Mouse (Mus musculus): ENCODE results near the gene Mre11a.
A peak's percentile ranks its signal among the peaks of the same experiment; 100 is the strongest.

Gene Mre11a

DNA sequence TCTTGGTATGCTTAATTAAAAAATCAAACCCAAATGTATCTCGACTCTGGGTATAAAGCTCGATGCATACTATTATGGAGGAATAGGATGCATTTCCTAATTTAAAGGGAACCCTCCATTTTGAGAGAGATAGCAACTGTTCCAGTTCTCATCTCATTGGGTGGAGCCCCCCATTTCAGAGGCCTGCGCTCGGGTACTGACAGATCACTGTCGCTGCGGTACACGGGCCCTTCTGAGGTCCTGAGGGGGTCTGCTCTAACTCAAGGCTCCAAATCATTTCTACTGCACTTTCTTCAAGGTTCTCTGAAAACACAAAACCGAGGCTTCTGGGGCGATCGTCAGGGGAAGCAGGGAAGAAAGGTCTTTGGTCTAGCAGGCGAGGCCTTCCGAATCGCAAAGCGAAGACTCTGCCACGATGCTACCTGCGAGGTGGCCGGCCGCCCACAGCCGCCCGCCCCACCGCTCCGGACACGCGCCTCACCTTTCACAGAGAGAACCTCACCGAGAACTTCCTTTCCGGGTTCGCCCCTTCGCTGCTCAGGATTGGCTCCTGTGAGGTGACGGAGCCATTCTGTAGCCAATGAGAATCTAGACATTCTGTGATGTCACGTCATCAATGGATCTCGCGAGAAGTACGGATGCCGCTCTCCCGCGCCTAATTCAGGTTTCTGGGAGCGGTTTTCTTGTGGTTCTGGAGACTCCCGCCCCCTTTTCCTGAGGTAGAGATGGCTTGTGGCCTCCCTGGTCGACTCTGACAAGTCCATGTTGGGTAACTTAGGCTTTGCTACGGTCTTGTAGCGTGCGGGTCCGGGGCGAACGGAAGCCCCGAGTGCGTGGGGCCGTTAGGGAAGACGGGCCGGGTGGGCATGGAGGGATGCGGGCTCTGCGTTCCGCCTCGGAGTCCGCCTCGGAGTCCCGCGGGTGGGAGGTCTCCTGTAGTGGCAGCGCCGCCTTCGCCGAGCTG, at the start of gene Mre11a, which contains the start of gene Ankrd49:
TSS of gene Mre11a (plus strand) at position 616 of the 964 bp plus-strand sequence.
TSS of gene Ankrd49 (minus strand) at position 818 of the 964 bp plus-strand sequence.
- DNase-seq = peak; percentile 90 to 94

DNA sequence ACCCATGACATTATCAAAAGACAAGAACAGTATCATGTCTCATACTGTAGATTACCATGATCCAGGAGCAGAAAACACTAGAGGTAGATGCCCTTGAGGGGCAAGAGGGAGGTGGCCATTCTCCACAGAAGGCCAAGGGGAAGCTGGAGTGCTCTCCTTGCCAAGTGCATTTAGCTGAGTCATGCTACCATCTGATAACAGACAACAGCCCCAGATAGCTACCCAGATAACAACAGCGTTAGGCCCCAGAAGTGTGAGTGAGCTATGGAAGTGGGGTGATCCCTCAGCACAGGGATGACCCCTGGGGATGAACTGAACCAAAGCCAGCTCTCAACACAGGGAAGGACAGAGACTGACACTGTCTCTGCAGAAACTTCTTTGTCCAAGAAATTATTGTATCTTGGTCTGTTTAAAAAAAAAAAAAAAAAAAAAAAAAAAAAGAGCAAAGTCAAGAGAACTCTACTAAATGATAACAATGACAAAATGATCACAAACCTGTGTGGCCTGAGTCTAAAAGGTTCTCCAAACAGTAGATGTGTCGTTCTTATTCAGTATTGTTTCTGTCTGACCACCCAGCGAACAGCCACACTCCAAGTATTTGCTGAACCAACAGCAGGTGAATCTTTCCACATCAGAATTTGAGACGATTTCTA, 44.8 kb upstream of the Mre11a start:
- no peak for DNase-seq

DNA sequence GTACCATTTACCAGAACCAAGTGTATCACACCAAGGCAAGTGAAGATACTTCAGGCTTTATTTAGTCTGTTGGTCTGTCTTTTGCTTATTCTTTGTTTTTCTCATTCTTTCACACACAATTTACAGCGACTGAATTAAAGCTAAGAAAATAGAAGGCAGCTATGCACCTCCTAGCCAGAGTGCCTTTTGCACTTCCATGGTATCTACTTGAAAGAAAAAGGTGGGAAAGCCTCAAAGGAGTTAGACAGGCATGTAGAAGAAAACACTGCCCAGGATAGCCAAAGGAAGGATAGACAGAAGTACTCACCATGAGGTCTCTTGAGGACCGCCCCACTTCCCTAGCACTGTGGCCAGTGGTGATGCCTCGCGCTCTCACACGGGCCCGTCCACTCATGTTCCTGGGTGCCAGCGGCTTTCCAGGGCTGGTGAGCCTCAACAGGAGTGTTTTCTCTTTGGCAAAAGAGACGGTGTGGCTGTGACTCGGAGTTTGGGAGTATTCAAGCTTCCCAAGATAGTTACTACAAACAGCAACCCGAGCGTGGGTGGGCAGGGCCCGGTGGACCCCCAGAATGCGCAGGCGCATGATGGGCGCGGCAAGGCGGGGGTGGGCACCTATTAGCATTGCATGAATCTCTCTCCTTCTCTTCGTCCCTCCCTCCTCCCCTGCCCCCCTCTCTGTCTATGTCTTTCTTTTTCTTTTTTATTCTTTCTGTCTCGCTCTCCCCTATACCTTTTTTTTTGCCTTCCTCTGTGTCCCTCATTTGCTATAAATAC, 44.1 kb upstream of the Mre11a start, which contains the start of gene Piwil4:
TSS of gene Piwil4 (minus strand) at position 583 of the 774 bp plus-strand sequence.
- no peak for DNase-seq

DNA sequence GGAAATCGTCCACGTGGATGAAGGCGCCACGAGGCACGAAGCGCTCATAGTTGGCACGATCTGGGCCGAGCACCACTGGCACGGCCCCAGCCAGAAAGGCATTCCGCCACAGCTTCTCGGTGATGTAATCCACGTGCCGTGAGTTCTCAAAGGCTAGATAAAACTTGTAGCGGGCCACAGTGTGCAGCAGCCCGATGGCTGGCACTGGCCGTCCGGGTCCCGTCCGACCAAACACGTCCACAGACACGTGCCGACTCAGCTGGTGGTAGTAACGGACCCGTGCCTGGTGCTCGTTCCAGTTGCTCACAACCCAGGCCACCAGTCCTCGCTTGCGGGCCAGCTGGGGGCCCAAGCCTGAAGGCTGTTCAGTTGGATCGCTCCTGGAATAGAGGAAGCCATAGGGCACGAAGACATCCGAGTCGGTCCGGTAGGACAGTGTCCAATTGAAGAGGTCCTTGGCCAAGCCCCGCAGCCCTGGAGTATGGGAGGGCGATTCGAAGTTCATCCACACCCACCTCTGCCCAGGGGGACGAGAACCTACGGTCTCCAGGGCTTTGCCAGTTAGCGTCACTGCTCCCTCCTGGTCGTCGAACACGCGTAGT, 33.5 kb upstream of the Mre11a start:
- peak in 1 of 2 experiments; percentile 5 for DNase-seq

DNA sequence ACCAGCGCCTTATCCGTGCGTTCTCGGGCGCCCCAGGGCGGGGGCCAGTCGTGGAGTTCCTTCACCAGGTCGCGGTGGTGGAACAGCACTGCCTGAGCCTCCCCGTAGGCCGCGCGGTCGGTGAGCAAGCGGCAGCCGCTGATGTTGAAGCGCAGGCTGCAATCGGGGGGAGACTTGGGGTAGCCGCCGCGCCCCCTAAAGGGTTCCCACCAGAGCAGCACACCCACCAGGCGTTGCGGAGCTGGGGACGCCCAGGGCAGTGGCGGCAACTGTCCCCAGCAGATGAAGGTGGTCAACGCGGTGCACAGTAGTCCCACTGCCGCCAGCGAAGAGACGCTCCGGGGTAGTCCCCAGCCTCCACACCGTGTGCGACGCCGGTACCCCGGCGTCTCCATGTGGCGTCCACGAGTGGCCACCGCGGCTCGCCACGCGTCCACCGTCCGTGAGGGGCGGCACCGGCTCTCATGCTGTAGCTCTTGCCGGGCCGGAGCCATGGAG, 32.9 kb upstream of the Mre11a start:
- DNase-seq = peak; percentile 47 to 64

DNA sequence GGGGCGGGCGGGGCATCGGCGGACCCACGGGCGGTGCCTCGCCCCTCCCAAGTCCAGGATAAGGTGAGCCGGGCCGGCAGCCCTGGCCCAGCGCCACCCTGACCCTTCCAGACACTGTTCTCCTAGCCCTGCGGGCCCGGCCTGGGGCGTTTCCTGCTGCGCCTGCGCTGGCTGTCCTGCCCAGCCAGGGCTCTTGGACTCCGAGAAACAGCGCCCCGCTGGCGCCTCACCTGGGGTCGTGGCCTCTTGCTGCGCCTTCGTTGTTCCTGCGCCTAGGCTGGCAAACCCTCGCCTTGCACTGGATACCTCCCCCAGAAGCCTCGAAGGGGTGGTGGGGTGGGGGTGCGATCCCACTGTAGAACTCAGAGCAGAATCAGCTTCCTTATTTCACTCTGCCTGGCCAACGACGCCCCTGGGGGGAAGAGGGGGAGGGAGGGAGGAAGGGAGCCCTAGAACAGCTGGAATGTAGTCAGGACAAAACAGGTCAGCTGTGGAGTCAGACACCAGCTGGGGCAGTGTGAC, 32.4 kb upstream of the Mre11a start, which contains the start of gene Fut4:
TSS of gene Fut4 (minus strand) at position 393 of the 522 bp plus-strand sequence.
- DNase-seq = peak; percentile 72 to 84

DNA sequence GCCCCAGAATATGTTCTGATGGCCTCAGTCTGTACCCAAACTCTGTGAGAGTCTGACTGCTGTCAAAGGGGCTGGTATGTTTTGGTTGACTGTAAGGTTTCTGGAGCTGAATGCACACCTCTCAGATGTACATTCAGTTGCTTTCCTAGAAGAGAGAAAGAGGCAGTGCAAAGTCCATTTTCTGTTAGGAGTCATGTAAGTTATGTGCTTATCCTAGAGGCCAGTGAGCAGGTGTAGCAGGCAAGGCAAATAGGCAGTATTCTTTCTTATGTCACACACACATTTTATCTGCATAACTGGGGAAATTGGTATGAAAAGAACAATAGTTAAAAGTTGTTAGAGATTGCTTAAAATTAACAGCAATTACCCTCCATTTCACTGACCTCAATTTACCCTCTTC, 30.5 kb upstream of the Mre11a start:
- no peak for DNase-seq

DNA sequence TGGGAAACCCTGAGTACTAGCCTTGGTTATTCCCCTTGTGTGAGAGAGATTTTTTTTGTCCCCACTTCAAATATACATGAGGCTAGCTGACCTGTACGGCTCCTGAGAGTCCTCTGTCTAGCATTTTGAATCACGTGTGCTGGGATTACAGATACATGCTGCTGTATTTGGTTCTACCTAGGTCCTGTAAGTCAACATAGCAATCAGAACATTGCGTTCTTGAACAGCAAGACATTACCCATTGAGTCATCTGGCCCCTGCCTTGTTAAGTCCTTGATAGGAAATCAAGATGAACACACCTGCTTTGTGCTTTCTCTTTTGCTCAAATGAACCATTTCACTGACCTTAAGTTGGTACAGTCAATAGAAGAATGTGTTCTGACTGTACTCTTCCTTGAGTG, 30.0 kb upstream of the Mre11a start:
- DNase-seq = no peak

DNA sequence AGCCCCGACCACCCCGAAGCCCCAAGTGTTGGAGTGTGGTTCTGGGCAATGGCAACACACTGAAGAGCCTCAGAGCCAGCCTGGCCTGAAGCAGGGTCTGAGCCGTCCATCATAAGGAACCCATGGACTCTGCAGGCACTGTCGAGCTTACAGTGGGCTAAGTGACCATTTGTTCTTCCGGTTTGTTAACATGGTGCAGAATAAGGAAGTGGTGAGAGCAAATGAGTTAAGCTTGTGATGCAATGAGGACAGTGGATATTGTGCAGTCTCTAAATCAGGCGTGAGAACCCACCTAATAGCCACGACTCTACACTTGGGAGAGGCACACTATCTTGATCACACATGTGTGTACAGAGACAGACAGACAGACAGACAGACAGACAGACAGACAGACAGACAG, 25.9 kb upstream of the Mre11a start:
- DNase-seq = no peak

DNA sequence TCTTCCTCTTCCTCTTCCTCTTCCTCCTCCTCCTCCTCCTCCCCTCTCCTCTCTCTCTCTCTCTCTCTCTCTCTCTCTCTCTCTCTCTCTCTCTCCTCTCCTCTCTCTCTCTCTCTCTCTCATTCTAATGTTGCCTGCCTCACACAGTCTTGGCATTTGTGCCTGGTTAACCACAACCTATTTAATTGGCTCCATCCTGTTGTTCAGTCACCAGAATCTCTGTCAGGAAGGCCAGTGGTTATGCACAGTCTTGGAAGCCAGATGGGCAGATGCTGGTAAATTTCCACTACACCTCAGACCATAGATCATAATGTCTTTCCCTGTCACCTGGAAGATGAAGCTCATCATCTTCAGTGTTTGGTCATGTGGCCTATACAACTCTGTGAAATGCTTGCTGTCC, 25.2 kb upstream of the Mre11a start:
- DNase-seq = no peak

DNA sequence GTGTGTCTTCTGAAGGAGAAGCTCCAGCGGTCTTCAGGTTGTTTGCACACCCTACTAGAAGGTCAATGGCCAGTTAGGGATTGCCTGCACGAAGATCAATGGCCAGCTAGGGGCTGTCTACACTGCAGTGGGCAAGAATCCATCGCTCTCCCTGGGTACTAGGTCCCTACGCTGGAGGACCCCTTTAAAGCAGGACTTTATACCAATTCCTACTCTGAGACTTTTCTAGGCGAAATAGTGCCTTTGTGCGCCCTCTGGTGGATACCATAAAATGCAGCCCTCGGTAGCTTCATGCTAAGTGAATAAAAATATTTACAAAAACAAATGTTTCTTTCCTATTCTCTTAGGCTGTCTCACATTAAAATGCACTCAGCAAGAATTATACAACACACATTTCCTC, 19.7 kb upstream of the Mre11a start:
- peak; percentile 75 to 77 for DNase-seq

DNA sequence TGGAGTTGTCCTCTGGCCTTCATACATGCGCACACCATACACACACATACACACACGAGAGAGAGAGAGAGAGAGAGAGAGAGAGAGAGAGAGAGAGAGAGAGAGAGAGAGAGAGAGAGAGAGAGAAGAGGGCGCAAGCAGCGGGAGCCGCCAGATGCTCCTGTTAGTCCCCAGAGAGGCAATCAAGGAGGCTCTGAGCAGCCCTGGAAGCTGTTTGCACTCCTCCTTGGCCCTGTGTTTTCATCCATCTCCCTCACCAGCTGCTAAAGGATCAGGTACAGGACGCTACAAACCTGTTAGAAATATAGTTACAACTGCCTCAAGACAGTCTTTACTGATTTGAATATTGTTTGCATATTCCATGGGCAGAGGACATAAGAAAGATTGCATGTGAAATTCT, 14.6 kb upstream of the Mre11a start:
- DNase-seq = no peak

DNA sequence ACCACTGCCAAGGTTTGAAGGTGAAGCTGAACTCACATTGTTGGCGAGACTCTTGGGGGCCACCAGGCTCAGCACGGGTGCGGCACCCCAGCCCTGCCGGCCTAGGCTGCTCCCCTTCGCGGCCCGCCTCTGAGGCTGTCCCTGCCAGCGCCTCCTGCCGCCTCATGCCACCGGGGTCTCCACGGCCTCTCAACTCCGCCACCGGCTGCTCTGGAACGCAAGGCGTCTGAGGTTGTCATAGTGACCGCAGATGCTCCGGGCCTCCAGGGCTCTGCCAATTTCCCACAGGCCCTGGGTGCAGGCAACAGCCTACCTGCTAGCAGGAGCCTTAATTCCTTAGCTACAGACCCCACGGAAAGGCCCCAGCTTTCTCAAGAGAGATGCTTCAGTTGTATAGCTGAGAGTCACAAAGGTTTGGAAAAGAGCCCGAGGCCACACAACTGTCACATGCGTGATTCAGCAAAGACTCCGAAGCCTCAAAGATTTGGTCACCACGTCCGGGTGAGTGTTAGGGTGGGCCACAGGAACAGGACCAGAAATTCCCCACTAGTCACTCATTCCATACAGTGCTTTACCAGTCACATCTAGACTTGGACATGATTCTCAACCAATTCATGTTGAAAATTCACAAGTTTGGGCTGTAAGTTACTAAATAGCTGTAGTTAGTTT, 13.5 kb upstream of the Mre11a start, which contains the start of gene 1700012B09Rik:
TSS of gene 1700012B09Rik (minus strand) at position 228 of the 669 bp plus-strand sequence.
- peak; percentile 20 to 25 for DNase-seq

DNA sequence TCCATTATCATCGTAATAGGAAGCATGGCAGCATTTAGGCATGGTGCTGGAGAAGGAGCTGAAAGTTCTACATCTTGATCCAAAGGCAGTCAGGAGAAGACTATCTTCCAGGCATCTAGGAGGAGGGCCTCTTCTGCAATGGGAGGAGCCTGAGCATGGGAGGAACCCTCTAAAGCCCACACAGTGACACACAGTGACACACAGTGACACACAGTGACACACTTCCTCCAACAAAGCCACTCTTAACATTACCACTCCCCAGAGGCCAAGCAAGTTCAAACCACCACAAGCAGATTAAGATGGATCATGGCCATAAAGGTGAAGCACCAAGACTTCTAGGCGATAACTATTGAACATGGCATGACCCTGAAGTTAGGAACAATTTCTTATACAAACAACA, 12.4 kb upstream of the Mre11a start:
- DNase-seq = no peak

DNA sequence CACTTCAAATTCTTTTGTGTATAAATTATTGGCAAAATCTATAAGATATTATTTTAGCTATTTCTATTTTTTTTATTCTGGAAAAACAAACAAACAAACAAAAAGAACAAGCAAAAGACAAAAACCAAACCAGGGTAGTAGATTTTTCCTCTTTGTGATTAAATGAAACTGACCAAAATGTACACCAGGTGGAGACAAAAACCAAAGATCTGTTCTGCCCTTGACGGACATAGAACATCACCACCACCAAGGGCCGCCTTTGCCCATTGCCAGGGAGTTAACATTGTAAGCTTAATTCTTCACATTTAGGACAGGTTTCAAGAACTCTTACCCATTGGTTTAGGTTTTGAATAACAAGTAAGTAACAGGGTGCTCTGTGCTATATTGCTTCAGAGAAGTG, 10.6 kb upstream of the Mre11a start:
- peak in 1 of 2 experiments; percentile 11 for DNase-seq

DNA sequence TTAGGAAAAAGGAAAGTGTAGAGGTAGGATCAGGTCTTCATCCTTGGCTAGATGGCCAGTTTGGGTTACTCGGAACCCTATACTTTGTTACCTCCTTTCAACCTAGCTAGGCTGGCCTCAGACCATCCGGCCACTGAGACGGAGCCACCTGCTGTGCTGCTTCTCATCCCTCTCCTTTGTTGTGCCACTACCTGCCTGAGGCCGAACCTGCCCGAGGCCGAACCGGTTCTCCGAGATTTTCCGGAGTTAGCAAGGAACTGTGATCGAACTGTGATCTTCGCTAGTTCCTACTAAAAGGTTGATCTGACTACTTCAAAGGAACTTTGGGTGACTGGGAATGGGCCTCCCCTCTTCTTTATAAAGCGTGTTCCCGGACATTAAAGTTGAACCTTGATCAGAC, 6.1 kb upstream of the Mre11a start:
- DNase-seq = no peak

DNA sequence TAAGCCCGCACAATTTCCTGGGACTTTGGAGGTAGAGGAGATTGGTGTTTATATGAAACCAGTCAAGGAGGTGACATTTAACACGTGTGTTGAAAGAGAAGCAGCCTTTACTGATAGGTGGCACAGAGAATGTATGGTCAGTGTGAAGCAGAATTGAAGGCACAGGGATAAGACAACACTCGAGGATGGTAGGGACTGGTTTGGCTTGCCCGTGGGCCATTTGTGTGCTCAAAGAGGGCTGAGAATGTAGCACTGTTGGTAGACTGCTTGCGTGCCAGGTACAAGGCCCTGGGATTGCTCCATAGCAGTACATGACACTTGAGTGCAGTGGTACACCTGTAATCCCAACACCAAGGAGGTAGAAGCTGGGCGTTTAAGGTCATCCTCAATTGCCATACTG, 2.9 kb downstream of the Mre11a start:
- no peak for DNase-seq

DNA sequence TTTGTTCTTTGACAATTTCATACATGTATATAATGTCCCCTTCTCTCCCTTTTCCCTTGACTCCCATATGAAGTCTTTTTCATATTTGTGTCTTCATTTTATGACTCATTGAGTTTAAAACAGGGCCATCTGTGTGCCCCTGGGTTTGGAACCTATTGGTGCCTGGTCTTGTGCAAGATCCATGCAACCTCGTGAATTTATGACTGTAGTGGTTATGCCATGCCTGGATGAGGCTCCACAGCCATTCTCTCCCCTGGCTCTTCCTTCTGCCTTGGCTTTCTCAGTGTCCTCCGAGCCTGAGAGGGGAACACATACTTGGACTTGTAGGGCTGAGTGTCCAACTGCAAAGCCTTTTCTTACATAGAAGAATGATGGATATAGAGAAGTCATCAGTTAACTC, 21.3 kb downstream of the Mre11a start:
- DNase-seq = no peak

DNA sequence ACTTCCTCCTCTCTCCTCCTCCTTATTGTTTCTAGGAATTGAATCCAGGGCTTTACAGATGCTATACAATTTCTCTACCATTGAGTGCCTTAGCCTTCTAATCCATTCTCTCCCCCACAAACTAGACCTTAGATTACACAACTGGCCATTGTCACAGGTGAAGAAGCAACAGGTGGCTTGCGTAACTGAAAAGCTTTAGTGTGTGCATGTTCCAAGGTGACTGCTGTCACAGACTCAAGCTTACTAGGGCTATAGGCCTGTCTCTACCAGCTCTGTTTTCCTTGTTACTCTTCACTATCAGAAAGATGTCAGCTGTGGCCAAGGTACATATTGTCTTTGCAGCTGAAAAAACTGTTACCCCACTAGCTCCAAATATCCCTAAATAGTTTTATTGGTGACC, 22.3 kb downstream of the Mre11a start:
- DNase-seq = no peak

DNA sequence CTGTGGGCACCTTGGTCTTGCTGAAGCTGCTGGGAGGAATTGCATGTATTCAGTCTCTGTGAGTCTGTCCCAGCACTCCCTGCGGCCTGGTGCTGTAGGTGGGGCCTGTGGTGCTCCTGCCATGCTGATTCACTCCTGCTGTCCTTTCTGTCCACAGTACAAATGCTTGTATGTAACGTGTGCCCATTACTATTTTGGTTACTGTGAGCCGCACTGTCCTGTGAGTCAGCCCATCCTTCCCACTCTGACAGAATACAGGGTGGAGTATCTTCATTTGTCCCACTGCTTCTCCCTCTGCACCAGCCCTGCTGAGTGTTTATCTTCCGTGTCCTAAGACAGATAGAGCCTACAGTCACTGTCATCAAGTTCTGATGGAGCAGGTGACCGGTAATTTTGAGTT, 25.7 kb downstream of the Mre11a start:
- DNase-seq = no peak

DNA sequence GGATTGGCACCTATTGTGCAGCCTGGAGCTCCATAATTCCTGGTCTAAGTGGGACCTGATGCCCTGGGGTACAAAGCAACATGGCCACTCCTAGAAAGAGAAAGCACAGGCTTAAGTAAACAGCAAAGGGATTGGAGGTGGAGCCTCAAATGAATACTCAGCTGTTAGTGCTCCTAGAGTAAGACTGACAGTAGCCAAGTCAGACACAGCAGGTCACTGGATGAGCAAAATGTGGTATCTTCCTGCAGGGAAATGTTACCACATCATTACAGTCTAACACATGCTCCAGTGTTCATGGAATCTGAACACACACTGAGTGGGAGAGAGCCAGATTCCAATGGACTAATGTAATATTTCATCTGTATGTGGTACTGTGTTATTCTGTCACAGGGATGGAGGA, 36.9 kb downstream of the Mre11a start:
- no peak for DNase-seq
